Mouse (Mus musculus): ENCODE measurements around the gene Slc25a19. TPM values are rescaled to one million over a fixed set of nuclear protein-coding genes. Genes with fewer than 3 reads are reported as not detected.
A peak's percentile ranks its signal among the peaks of the same experiment; 100 is the strongest.

Slc25a19 gene
- polyA plus RNA-seq, 1 experiment from 2014 or later: 49.7 TPM

DNA sequence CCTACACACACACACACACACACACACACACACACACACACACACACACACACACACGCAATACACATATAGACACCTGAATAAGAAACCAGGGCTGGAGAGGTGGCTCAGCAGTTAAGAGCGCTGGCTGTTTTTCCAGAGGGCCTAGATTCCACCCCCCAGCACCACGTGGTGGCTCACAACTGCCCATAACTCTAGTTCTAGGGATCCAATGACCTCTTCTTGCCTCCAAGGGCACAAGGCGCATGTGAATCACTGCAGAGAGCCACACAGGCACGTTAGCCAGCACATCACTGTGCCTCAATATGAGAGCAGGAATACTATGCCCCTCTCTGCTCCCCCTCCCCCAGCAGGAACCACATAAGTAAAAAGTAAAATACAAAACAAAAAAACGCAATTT lies 11.2 kb downstream of the Slc25a19 start:
- Histone ChIP-seq H3K4me1 (replicated peaks; ENCODE audit: insufficient read depth, low read length) (0 out of 2 replicates have a peak, but pooled peaks cover 14% of the 10 kb centered on the region), H3K36me3 (ENCODE audit: insufficient read depth, low read length) (peaks cover 26% of the 10 kb centered on the region), H3K4me3 (replicated peaks; ENCODE audit: low read depth, low read length) (no peak overlapping the region), H3K27ac (no peak overlapping the region), H3K27me3 (ENCODE audit: insufficient read depth, low read length) (no peaks in the 10 kb centered on the region), H3K4me2 (ENCODE audit: low read length) (no peak overlapping the region), H3K9ac (ENCODE audit: low read depth, low read length) (no peak overlapping the region), H3K9me3 (replicated peaks; ENCODE audit: low read length) (no peaks in the 10 kb centered on the region)
- no peak for ATAC-seq (replicated peaks; ENCODE audit: low FRiP score, low read depth)
- 72% methylated on average over 6 of the region's 6 CpGs for WGBS
- no peak for TF ChIP-seq CTCF (IDR thresholded peaks at IDR 0.05; ENCODE audit: low read depth)
- no peak for DNase-seq (ENCODE audit: low spot score)

DNA sequence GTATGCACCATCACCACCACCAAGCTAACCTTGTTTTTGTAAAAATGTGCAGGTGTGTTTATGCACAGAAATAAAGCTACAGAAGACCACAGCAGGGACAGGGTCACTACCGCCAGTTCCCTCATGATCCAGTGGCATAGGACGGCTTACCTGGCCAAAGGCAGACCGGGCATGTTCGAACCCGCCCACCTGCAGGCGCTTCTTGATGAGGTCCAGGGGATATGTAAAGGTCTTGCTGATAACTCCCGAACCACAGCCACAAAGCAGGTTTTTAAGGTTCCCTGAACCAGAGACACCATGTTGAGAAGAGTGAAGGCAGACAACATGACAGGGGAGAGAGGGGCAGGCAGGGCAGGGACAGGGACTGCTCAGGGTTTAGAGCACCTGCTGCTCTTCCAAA lies 11.7 kb downstream of the Slc25a19 start:
- Histone ChIP-seq H3K36me3 (ENCODE audit: insufficient read depth, low read length) (peaks cover 26% of the 10 kb centered on the region), H3K4me3 (replicated peaks; ENCODE audit: low read depth, low read length) (no peak overlapping the region), H3K4me2 (ENCODE audit: low read length) (no peak overlapping the region), H3K27me3 (ENCODE audit: insufficient read depth, low read length) (no peaks in the 10 kb centered on the region), H3K4me1 (replicated peaks; ENCODE audit: insufficient read depth, low read length) (peaks cover 18% of the 10 kb centered on the region; the same call in 1 of the 2 replicates), H3K9me3 (replicated peaks; ENCODE audit: low read length) (no peaks in the 10 kb centered on the region), H3K27ac (no peak overlapping the region), H3K9ac (ENCODE audit: low read depth, low read length) (no peak overlapping the region)
- TF ChIP-seq CTCF (IDR thresholded peaks at IDR 0.05; ENCODE audit: low read depth): no peak
- no peak for ATAC-seq (replicated peaks; ENCODE audit: low FRiP score, low read depth)
- 93% methylated on average over 7 of the region's 7 CpGs for WGBS
- DNase-seq (ENCODE audit: low spot score): no peak

DNA sequence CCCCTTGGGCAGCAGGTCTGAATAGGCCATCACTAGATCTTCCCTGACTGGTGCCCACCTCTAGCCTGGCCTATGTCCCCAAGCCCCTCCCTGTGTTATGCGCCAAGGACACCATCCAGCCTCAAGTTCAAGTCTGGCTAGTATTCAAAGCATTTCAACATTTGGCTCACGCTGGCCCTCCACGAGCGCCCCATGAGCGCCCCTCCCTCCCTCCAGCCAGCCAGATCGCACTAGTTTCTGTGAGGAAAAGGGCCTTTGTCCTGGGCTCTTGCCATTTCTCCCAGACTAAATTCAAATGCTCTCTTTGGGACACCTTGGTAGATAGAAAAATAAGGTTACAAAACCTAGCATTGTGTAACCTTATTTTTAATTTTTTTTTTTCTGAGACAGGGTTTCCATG lies 12.2 kb downstream of the Slc25a19 start:
- no peak overlapping the region for H3K4me2 ChIP-seq (ENCODE audit: low read length)
- no peak for TF ChIP-seq CTCF (IDR thresholded peaks at IDR 0.05; ENCODE audit: low read depth)
- H3K4me3 ChIP-seq (replicated peaks; ENCODE audit: low read depth, low read length): no peak overlapping the region
- H3K36me3 ChIP-seq (ENCODE audit: insufficient read depth, low read length): peaks cover 25% of the 10 kb centered on the region
- H3K9ac ChIP-seq (ENCODE audit: low read depth, low read length): 0 out of 2 replicates have a peak overlapping the region, but pooled peaks have one; percentile 13
- DNase-seq (ENCODE audit: low spot score) (no peak), ATAC-seq (replicated peaks; ENCODE audit: low FRiP score, low read depth) (no peak)
- no peaks in the 10 kb centered on the region for H3K27me3 ChIP-seq (ENCODE audit: insufficient read depth, low read length)
- WGBS: 91% methylated on average over 6 of the region's 6 CpGs
- H3K27ac ChIP-seq: 0 out of 2 replicates have a peak overlapping the region, but pooled peaks have one; percentile 77
- peaks cover 18% of the 10 kb centered on the region; the same call in 1 of the 2 replicates for H3K4me1 ChIP-seq (replicated peaks; ENCODE audit: insufficient read depth, low read length)
- no peaks in the 10 kb centered on the region for H3K9me3 ChIP-seq (replicated peaks; ENCODE audit: low read length)

DNA sequence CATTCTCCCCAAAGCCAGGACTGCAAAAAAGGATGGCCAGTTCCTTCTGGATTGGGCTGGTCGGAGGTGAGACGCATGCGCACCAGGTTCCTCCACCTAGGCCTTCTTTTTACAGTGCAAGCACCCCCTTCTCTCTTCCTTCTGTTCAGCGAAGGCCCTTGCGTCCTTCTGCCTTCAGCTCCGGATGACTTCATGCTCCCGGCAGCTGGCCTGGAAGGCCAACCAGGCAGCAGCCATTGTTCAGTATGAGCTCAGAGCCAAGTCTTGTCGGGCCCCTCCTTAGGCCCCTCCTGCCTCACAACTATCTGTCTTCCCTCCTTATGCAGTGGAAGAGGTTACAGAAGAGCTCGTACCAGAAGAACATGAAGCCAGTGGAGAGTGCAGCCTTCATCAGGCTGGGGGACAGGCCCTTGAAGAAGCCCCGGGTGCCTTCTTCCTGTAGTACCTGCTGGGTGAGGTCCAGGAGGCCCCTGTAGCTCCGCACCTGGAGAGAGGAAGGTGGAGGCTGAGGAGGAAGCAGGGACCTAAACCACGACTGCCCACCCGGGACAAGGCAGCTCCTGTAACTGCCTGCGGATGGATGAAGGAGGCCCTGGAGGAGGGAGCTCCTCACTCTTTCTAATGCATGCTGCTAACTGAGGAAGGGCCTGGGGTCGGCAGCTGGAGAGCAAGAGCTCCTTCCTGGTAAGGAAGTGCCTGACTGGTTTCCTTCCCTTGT lies 12.8 kb downstream of the Slc25a19 start:
- peaks cover 18% of the 10 kb centered on the region; the same call in 1 of the 2 replicates for H3K4me1 ChIP-seq (replicated peaks; ENCODE audit: insufficient read depth, low read length)
- 0 out of 2 replicates have a peak overlapping the region, but pooled peaks have one; percentile 13 for H3K9ac ChIP-seq (ENCODE audit: low read depth, low read length)
- H3K27me3 ChIP-seq (ENCODE audit: insufficient read depth, low read length): no peaks in the 10 kb centered on the region
- H3K36me3 ChIP-seq (ENCODE audit: insufficient read depth, low read length): 0 out of 2 replicates have a peak, but pooled peaks cover 19% of the 10 kb centered on the region
- peak overlapping the region; percentile 77 for H3K27ac ChIP-seq
- DNase-seq (ENCODE audit: low spot score) (no peak), ATAC-seq (replicated peaks; ENCODE audit: low FRiP score, low read depth) (0 out of 2 replicates have a peak, but pooled peaks have one; percentile 2)
- 62% methylated on average over 15 of the region's 15 CpGs for WGBS
- no peak overlapping the region for H3K4me3 ChIP-seq (replicated peaks; ENCODE audit: low read depth, low read length)
- H3K9me3 ChIP-seq (replicated peaks; ENCODE audit: low read length): no peaks in the 10 kb centered on the region
- H3K4me2 ChIP-seq (ENCODE audit: low read length): no peak overlapping the region; the same call in 1 of the 2 replicates
- no peak for TF ChIP-seq CTCF (IDR thresholded peaks at IDR 0.05; ENCODE audit: low read depth)

DNA sequence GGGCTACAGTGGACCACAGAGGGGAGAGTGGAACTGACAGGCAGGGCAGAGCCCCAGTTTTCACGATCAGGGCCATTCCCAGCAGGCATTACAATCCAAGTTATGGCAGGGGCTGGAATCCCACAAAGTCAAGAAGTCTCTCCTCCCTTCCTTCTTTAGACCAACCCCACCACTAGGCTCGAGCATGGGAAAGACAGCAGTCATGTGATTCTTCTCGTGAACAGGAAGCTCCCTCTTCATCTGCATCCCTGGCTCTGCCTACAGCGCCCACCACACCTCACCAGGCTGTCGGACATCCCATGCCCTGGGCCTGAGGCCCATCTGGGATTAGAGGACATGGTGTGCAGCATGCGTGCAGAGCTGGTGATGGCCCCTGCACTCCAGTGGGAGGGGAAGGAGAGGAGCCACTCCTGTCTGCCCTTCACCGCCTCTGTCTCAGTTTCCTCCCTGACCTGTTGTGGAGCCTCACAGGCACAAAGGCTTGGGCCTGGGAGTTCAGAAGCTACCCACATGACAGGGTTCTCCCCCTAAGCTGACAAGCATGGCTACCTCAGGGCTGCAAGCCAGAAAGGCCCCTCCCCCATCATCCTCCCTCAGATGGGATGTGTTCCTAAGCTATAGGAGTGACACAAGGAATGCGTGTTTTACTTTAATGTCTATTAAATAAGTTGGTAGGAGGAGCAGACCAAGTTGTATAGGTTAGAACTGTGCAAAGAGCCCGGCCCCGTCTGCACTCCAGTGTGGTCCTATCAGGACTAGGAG lies 13.6 kb downstream of the Slc25a19 start:
- Histone ChIP-seq H3K9me3 (replicated peaks; ENCODE audit: low read length) (no peaks in the 10 kb centered on the region), H3K4me3 (replicated peaks; ENCODE audit: low read depth, low read length) (no peak overlapping the region), H3K4me1 (replicated peaks; ENCODE audit: insufficient read depth, low read length) (peaks cover 18% of the 10 kb centered on the region; the same call in 1 of the 2 replicates), H3K27ac (peak overlapping the region; percentile 77), H3K36me3 (ENCODE audit: insufficient read depth, low read length) (0 out of 2 replicates have a peak, but pooled peaks cover 15% of the 10 kb centered on the region), H3K9ac (ENCODE audit: low read depth, low read length) (no peak overlapping the region), H3K4me2 (ENCODE audit: low read length) (no peak overlapping the region), H3K27me3 (ENCODE audit: insufficient read depth, low read length) (no peaks in the 10 kb centered on the region)
- ATAC-seq (replicated peaks; ENCODE audit: low FRiP score, low read depth) (peak; percentile 25; the same call in 1 of the 2 replicates), DNase-seq (ENCODE audit: low spot score) (peak; percentile 62)
- WGBS: 49% methylated on average over 10 of the region's 10 CpGs
- TF ChIP-seq CTCF (IDR thresholded peaks at IDR 0.05; ENCODE audit: low read depth): no peak

Measured in kidney, postnatal 0 days (tissue).